9 mouse cellular contexts compared by ENCODE assay signal in genomic region chr1:169934005-169934725, GRCm38 (mm10). TPM values are rescaled to one million over a fixed set of nuclear protein-coding genes. Genes with fewer than 3 reads are reported as not detected.
A peak's percentile ranks its signal among the peaks of the same experiment; 100 is the strongest.
DNase-seq lines count a peak whose midpoint lies in the region; ATAC-seq and TF ChIP-seq lines count a peak whose summit lies in the region.
"Had no signal": no experiment of that assay in that cellular context is flagged by ENCODE, and none has a peak within 500 bp of the region (broad histone marks: within the 10 kb centered on the region; RNA-seq: fewer than 3 reads in every experiment).

No protein-coding gene starts in this region.

- H3K9me3 ChIP-seq in liver, embryonic 11.5 days (ENCODE audit: control insufficient read depth, low read length): no peaks in the 10 kb centered on the region
- H3K9me3 ChIP-seq in hindbrain, embryonic 10.5 days: no peaks in the 10 kb centered on the region
- H3K9me3 ChIP-seq in midbrain, embryonic 11.5 days (ENCODE audit: control insufficient read depth, low read length): no peaks in the 10 kb centered on the region
- H3K9me3 ChIP-seq in stomach, postnatal 0 days (ENCODE audit: control insufficient read depth, low read length): no peaks in the 10 kb centered on the region
- H3K9me3 ChIP-seq: megakaryocyte, embryonic 14.5 days had no signal

- ATAC-seq in liver, embryonic 11.5 days (replicated peaks; ENCODE audit: low FRiP score): no peak
- peak; percentile 79 for ATAC-seq in midbrain, embryonic 11.5 days (ENCODE audit: low FRiP score)
- no peak for ATAC-seq in stomach, postnatal 0 days (ENCODE audit: low FRiP score, low TSS enrichment)

- no peak for TF ChIP-seq EP300 in stomach, postnatal 0 days (optimal IDR thresholded peaks at IDR 0.05)

- TF ChIP-seq CTCF in brain, embryonic 14.5 days (IDR thresholded peaks at IDR 0.05; ENCODE audit: borderline replicate concordance, extremely low read depth, insufficient read depth, insufficient read length): peak; percentile 67; the same call in 1 of the 2 replicates
- TF ChIP-seq CTCF in stomach, postnatal 0 days (IDR thresholded peaks at IDR 0.05; ENCODE audit: low read depth): peak; percentile 77

- no peak overlapping the region for H3K4me3 ChIP-seq in liver, embryonic 11.5 days (ENCODE audit: low read depth, low read length)
- peak overlapping the region; percentile 24; the same call in 1 of the 2 replicates for H3K4me3 ChIP-seq in hindbrain, embryonic 10.5 days
- peak overlapping the region; percentile 14; the same call in 1 of the 2 replicates for H3K4me3 ChIP-seq in midbrain, embryonic 11.5 days (ENCODE audit: low read depth, low read length)
- H3K4me3 ChIP-seq in stomach, postnatal 0 days (ENCODE audit: low read depth, low read length): no peak overlapping the region
- H3K4me3 ChIP-seq: megakaryocyte, embryonic 14.5 days had no signal

- TF ChIP-seq POLR2A in brain, embryonic 14.5 days (IDR thresholded peaks at IDR 0.05; ENCODE audit: borderline replicate concordance, extremely low read depth, insufficient read depth, insufficient read length, poor library complexity, severe bottlenecking): no peak

- no peak overlapping the region for H3K9ac ChIP-seq in liver, embryonic 11.5 days (ENCODE audit: low read depth, low read length)
- peak overlapping the region; percentile 22; the same call in 1 of the 2 replicates for H3K9ac ChIP-seq in midbrain, embryonic 11.5 days (ENCODE audit: low read length)
- no peak overlapping the region for H3K9ac ChIP-seq in stomach, postnatal 0 days (ENCODE audit: low read length)

- H3K4me1 ChIP-seq in liver, embryonic 11.5 days (replicated peaks; ENCODE audit: control insufficient read depth, insufficient read depth, low read length): no peaks in the 10 kb centered on the region
- peaks cover 17% of the 10 kb centered on the region for H3K4me1 ChIP-seq in hindbrain, embryonic 10.5 days (replicated peaks)
- peaks cover 12% of the 10 kb centered on the region for H3K4me1 ChIP-seq in midbrain, embryonic 11.5 days (ENCODE audit: control insufficient read depth, insufficient read depth, low read length)
- no peaks in the 10 kb centered on the region for H3K4me1 ChIP-seq in stomach, postnatal 0 days (replicated peaks; ENCODE audit: control insufficient read depth, insufficient read depth)

- peak; percentile 30 for DNase-seq in liver
- no peak for DNase-seq in liver, embryonic 11.5 days (ENCODE audit: low spot score)
- peak; percentile 89 for DNase-seq in brain, embryonic 14.5 days (ENCODE audit: low read depth)
- peak; percentile 40 for DNase-seq in fibroblast of lung, adult 2 months (ENCODE audit: low read depth)
- peak; percentile 52 for DNase-seq in hindbrain, embryonic 10.5 days (ENCODE audit: low spot score)
- DNase-seq in layer of hippocampus, postnatal 25 days (ENCODE audit: extremely low spot score in 1 of 2, low spot score in 1 of 2): peak; percentile 31 to 62
- DNase-seq in midbrain, embryonic 11.5 days (ENCODE audit: low spot score, missing footprints): peak; percentile 93
- DNase-seq in stomach, postnatal 0 days (ENCODE audit: low spot score): peak; percentile 55

- H3K27ac ChIP-seq in liver, embryonic 11.5 days (ENCODE audit: low read depth, low read length): no peak overlapping the region
- peak overlapping the region; percentile 77 for H3K27ac ChIP-seq in hindbrain, embryonic 10.5 days
- H3K27ac ChIP-seq in midbrain, embryonic 11.5 days (ENCODE audit: low read depth, low read length): 0 out of 2 replicates have a peak overlapping the region, but pooled peaks have one; percentile 2
- no peak overlapping the region for H3K27ac ChIP-seq in stomach, postnatal 0 days (replicated peaks)

- WGBS in liver, embryonic 11.5 days: 49% methylated on average over 16 of the region's 16 CpGs
- WGBS in hindbrain, embryonic 10.5 days: 47% methylated on average over 16 of the region's 16 CpGs
- 36% methylated on average over 16 of the region's 16 CpGs for WGBS in midbrain, embryonic 11.5 days
- WGBS in stomach, postnatal 0 days: 43% methylated on average over 16 of the region's 16 CpGs

- H3K4me2 ChIP-seq in liver, embryonic 11.5 days: no peak overlapping the region; the same call in 1 of the 2 replicates
- H3K4me2 ChIP-seq in midbrain, embryonic 11.5 days: peak overlapping the region; percentile 40
- peak overlapping the region; percentile 40; the same call in 1 of the 2 replicates for H3K4me2 ChIP-seq in stomach, postnatal 0 days (replicated peaks; ENCODE audit: low read depth)

- H3K36me3 ChIP-seq in liver, embryonic 11.5 days (ENCODE audit: control insufficient read depth, insufficient read depth, low read length): no peaks in the 10 kb centered on the region
- no peaks in the 10 kb centered on the region for H3K36me3 ChIP-seq in hindbrain, embryonic 10.5 days
- H3K36me3 ChIP-seq in midbrain, embryonic 11.5 days (ENCODE audit: control insufficient read depth, insufficient read depth, low read length): no peaks in the 10 kb centered on the region
- H3K36me3 ChIP-seq in stomach, postnatal 0 days (ENCODE audit: control insufficient read depth, insufficient read depth, low read length): no peaks in the 10 kb centered on the region

- no peaks in the 10 kb centered on the region for H3K27me3 ChIP-seq in liver, embryonic 11.5 days (replicated peaks; ENCODE audit: control insufficient read depth, insufficient read depth, low read length)
- H3K27me3 ChIP-seq in hindbrain, embryonic 10.5 days (ENCODE audit: insufficient read depth, poor library complexity, severe bottlenecking): no peaks in the 10 kb centered on the region
- no peaks in the 10 kb centered on the region for H3K27me3 ChIP-seq in midbrain, embryonic 11.5 days (ENCODE audit: control insufficient read depth, insufficient read depth, low read length)
- H3K27me3 ChIP-seq in stomach, postnatal 0 days (ENCODE audit: control insufficient read depth, insufficient read depth, low read length): no peaks in the 10 kb centered on the region

RNA-seq across cellular contexts. Expression of gene Ccdc190, which starts 5.7 kb away (rescaled TPM):
- polyA plus RNA-seq in liver, embryonic 11.5 days (2014; fragmentation: Nextera tagmentation; extraction: Ambion mirVana): not detected in 2 replicates
- polyA plus RNA-seq in brain, embryonic 14.5 days (2012; rRNA removed): 6.3 and 8.5 TPM in 2 replicates
- polyA plus RNA-seq in hindbrain, embryonic 10.5 days (2016; fragmentation: Nextera tagmentation; extraction: Ambion mirVana): not detected in 2 replicates
- 10 to 100 TPM; 25.2 to 25.7 TPM for total RNA-seq in layer of hippocampus, postnatal 25 days (2021)
- 1.1 and 1.9 TPM in 2 replicates for polyA plus RNA-seq in midbrain, embryonic 11.5 days (2014; fragmentation: Nextera tagmentation; extraction: Ambion mirVana)
- polyA plus RNA-seq in stomach, postnatal 0 days (2015; fragmentation: Nextera tagmentation; extraction: Ambion mirVana): 0.08 and 0.11 TPM in 2 replicates

RNA-seq across cellular contexts. Expression of gene Hsd17b7, which starts 34.9 kb away (rescaled TPM):
- polyA plus RNA-seq in liver, embryonic 11.5 days (2014; fragmentation: Nextera tagmentation; extraction: Ambion mirVana): 12.1 and 14.7 TPM in 2 replicates
- polyA plus RNA-seq in brain, embryonic 14.5 days (2012; rRNA removed): 14.6 and 14.9 TPM in 2 replicates
- 24.4 and 28.5 TPM in 2 replicates for polyA plus RNA-seq in hindbrain, embryonic 10.5 days (2016; fragmentation: Nextera tagmentation; extraction: Ambion mirVana)
- total RNA-seq in layer of hippocampus, postnatal 25 days (2021): 10 to 100 TPM; 17.4 to 19.2 TPM
- 20.2 and 21.5 TPM in 2 replicates for polyA plus RNA-seq in midbrain, embryonic 11.5 days (2014; fragmentation: Nextera tagmentation; extraction: Ambion mirVana)
- polyA plus RNA-seq in stomach, postnatal 0 days (2015; fragmentation: Nextera tagmentation; extraction: Ambion mirVana): 28.9 and 38.8 TPM in 2 replicates

Comparison
In these comparisons a context has a peak if more than half of its experiments do, and no peak if none do; other contexts are left out.
1. H3K27ac ChIP-seq: peak in hindbrain, embryonic 10.5 days (single experiment) and midbrain, embryonic 11.5 days (single experiment); none in liver, embryonic 11.5 days (single experiment) and stomach, postnatal 0 days (single experiment).
2. H3K4me3 ChIP-seq: peak in hindbrain, embryonic 10.5 days (single experiment) and midbrain, embryonic 11.5 days (single experiment); none in liver, embryonic 11.5 days (single experiment) and stomach, postnatal 0 days (single experiment).